Mouse (Mus musculus) thymus, postnatal 4 days (tissue): ENCODE data around the gene Abhd6.
A peak's percentile ranks its signal among the peaks of the same experiment; 100 is the strongest.

ENCODE experiments used
- DNase-seq: peaks from one replicate; pipeline ENCODE4 v3.0.0; 2021

Gene Abhd6

GRCm38 (mm10) chr14:8080165-8080679, 77.5 kb downstream of the Abhd6 start, which contains the start of gene Rpp14:
Gene Rpp14 (plus strand): TSS chr14:8080367.
- peak; percentile 97 for DNase-seq

GRCm38 (mm10) chr14:8080718-8081117, 78.0 kb downstream of the Abhd6 start:
- DNase-seq, result peak; percentile 26

- no peak for DNase-seq
These were observed 80.2 kb downstream of the Abhd6 start for GRCm38 (mm10) chr14:8082949-8083348.

GRCm38 (mm10) chr14:8089016-8089415, 86.3 kb downstream of the Abhd6 start:
- no peak for DNase-seq

- DNase-seq, result no peak
These were observed 89.9 kb downstream of the Abhd6 start for GRCm38 (mm10) chr14:8092573-8092972.

GRCm38 (mm10) chr14:8093427-8093826, 90.7 kb downstream of the Abhd6 start:
- DNase-seq, result no peak

GRCm38 (mm10) chr14:8094931-8095561, 92.3 kb downstream of the Abhd6 start:
- no peak for DNase-seq

GRCm38 (mm10) chr14:8095562-8095950, 92.9 kb downstream of the Abhd6 start:
- no peak for DNase-seq

GRCm38 (mm10) chr14:8097978-8098686, 95.4 kb downstream of the Abhd6 start, which contains the start of gene Pxk:
Gene Pxk (plus strand): TSS chr14:8098211.
- peak; percentile 97 for DNase-seq

GRCm38 (mm10) chr14:8098687-8098995, 95.9 kb downstream of the Abhd6 start:
- no peak for DNase-seq

GRCm38 (mm10) chr14:8099561-8100021, 96.9 kb downstream of the Abhd6 start:
- peak; percentile 23 for DNase-seq

- DNase-seq, result no peak
These were observed 99.2 kb downstream of the Abhd6 start for GRCm38 (mm10) chr14:8101886-8102285.

GRCm38 (mm10) chr14:8102676-8103075, 100.0 kb downstream of the Abhd6 start:
- no peak for DNase-seq
